Mouse (Mus musculus) neural tube, embryonic 11.5 days (tissue): ENCODE data around the gene Pif1. TPM values are rescaled to one million over a fixed set of nuclear protein-coding genes. Genes with fewer than 3 reads are reported as not detected.

ENCODE experiments used
- ATAC-seq: fragments of 200-750 bp; cut with Nextera tagmentation; 2 replicates; pipeline ENCODE4 v1.8.0; 2017; ENCODE audit warnings: moderate number of reproducible peaks, mild to moderate bottlenecking, moderate TSS enrichment, moderate library complexity; ENCODE audit not compliant: insufficient read depth, low FRiP score, low TSS enrichment
- DNase-seq: peaks from one replicate; pipeline ENCODE4 v3.0.0-alpha.2; 2015; ENCODE audit warnings: low spot score
- H3K27ac ChIP-seq: fragments of 300-500 bp; sonication (generic); 2 replicates; pipeline ENCODE4 v1.5.1; 2014; ENCODE audit warnings: low read depth, mild to moderate bottlenecking, low read length
- H3K27me3 ChIP-seq: fragments of 300-500 bp; sonication (generic); 2 replicates; pipeline ENCODE4 v1.6.1; 2014; ENCODE audit warnings: mild to moderate bottlenecking, low read length, mixed read lengths; ENCODE audit not compliant: control insufficient read depth, insufficient read depth
- H3K36me3 ChIP-seq: fragments of 300-500 bp; sonication (generic); 2 replicates; pipeline ENCODE4 v1.6.1; 2014; ENCODE audit warnings: mild to moderate bottlenecking, low read length, moderate library complexity, mixed read lengths; ENCODE audit not compliant: control insufficient read depth, insufficient read depth
- H3K4me1 ChIP-seq: fragments of 300-500 bp; sonication (generic); 2 replicates; pipeline ENCODE4 v1.6.1; 2014; ENCODE audit warnings: low read length, mixed read lengths; ENCODE audit not compliant: control insufficient read depth, insufficient read depth
- H3K4me2 ChIP-seq: fragments of 300-500 bp; sonication (generic); 2 replicates; pipeline ENCODE4 v1.6.1; 2014; ENCODE audit warnings: low read depth, mild to moderate bottlenecking, moderate library complexity
- H3K4me3 ChIP-seq: fragments of 300-500 bp; sonication (generic); 2 replicates; pipeline ENCODE4 v1.5.1; 2014; ENCODE audit warnings: low read depth, low read length
- H3K9ac ChIP-seq: fragments of 300-500 bp; sonication (generic); 2 replicates; pipeline ENCODE4 v1.6.1; 2014; ENCODE audit warnings: mild to moderate bottlenecking, low read length
- H3K9me3 ChIP-seq: fragments of 300-500 bp; sonication (generic); 2 replicates; pipeline ENCODE4 v1.6.1; 2016; ENCODE audit warnings: low read length; ENCODE audit not compliant: control insufficient read depth
- WGBS: fragments of 180-500 bp; shearing (Covaris S2); extraction: QIAGEN DNeasy Blood & Tissue Kit; methylation state at CpG from one replicate; pipeline ENCODE4 v1.1.7; 2014; 5-methylcytosine and 5-hydroxymethylcytosine counted together
- polyA plus RNA-seq: library from polyadenylated mRNA; unstranded; fragments of >200 nt; fragmentation: Nextera tagmentation; extraction: Ambion mirVana; gene quantifications from 2 replicates; pipeline ENCODE4 v1.2.1, GENCODE M21; 2014

The Pif1 gene
- polyA plus RNA-seq, 1 experiment from 2014 or later = 10.2 TPM

- peak; percentile 90 for ATAC-seq
- Histone ChIP-seq H3K27ac (peak within 1 kb of the TSS; percentile 74), H3K4me1 (peaks cover 13% of the 10 kb centered on the region), H3K9me3 (no peaks in the 10 kb centered on the region), H3K4me3 (peak within 1 kb of the TSS; percentile 59), H3K4me2 (peak within 1 kb of the TSS; percentile 70), H3K9ac (peak within 1 kb of the TSS; percentile 70), H3K36me3 (no peaks in the 10 kb centered on the region), H3K27me3 (no peaks in the 10 kb centered on the region)
- WGBS = 0% methylated on average over 26 of the region's 45 CpGs
- DNase-seq = peak; percentile 97
Observed at GRCm38 (mm10) chr9:65579781-65580371, 7.1 kb upstream of the Pif1 start, which contains the start of gene Plekho2. Plekho2 (minus strand) TSS chr9:65580040.

DNA sequence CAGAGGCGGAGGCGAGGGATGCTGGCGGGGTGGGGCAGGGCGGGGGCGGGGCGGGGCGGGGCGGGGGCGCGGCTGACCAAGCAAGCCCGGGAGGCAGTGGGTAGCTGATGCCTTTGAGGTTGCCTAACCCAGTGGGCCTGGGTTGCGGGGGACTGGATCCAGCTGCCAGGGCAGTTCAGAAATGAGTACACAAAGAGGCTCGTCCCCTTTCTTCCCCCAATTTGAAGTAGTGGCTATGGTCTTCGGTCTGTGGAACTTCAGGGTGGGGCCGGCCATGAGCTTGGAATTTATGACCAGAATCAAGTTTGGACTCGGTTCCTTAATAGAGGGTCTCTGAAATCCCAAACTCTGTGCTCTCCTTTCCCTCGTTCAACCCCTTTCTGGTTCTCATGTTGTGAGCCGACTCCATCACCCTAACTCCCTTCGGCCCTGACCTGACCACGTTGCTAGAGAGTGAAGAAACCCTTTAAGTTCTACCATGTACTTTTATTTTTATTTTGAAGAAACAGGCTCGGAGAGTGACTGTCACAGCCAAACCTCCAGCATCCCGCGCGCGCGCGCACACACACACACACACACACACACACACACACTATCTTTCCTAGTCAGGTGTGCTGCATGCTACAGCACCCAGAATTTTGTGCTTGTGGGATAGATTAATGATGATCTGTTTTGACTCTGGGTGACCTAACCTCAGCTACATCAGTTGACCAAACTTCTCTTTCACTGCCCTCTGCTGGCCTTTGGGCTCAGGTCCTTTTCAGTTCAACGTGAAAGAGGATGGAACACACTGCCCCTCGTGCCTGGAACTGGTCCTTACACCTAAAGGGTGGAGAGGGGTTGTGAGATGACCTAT lies 6.3 kb upstream of the Pif1 start:
- H3K36me3 ChIP-seq = no peaks in the 10 kb centered on the region
- H3K4me3 ChIP-seq = peak overlapping the region; percentile 34
- peaks cover 13% of the 10 kb centered on the region for H3K4me1 ChIP-seq
- H3K9me3 ChIP-seq = no peaks in the 10 kb centered on the region
- no peaks in the 10 kb centered on the region for H3K27me3 ChIP-seq
- H3K4me2 ChIP-seq = peak overlapping the region; percentile 57
- peak; percentile 86 for DNase-seq
- H3K27ac ChIP-seq = peak overlapping the region; percentile 74
- peak overlapping the region; percentile 50 for H3K9ac ChIP-seq
- peak; percentile 78 for ATAC-seq
- 11% methylated on average over 18 of the region's 29 CpGs for WGBS

DNA sequence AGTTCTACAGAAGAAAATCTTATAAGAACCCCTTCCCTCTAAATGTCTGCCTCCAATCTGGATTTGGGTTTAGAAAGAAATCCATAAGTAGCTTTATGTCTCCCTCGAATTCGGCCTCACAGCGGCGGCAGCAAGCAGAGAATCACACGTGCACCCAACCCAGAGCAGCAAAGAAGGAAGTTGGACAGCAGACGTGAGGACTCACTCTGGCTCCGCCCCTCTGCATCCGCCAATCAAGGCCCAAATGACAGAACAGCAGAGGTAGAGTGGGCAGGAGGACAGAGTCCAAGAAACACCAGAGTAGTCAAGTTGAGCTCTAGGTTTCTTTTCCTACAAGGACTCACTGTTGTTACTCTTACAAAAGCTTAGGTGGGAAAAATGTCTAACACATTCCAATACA lies 3.9 kb upstream of the Pif1 start:
- Histone ChIP-seq H3K36me3 (no peaks in the 10 kb centered on the region), H3K27ac (no peak overlapping the region), H3K9ac (no peak overlapping the region), H3K4me2 (no peak overlapping the region), H3K4me3 (no peak overlapping the region), H3K9me3 (no peaks in the 10 kb centered on the region), H3K4me1 (peaks cover 13% of the 10 kb centered on the region), H3K27me3 (no peaks in the 10 kb centered on the region)
- DNase-seq (peak; percentile 10), ATAC-seq (no peak)
- WGBS = 26% methylated on average over 8 of the region's 8 CpGs

- no peaks in the 10 kb centered on the region for H3K9me3 ChIP-seq
- H3K27me3 ChIP-seq = no peaks in the 10 kb centered on the region
- no peak overlapping the region for H3K27ac ChIP-seq
- DNase-seq (peak; percentile 17), ATAC-seq (no peak)
- peaks cover 7% of the 10 kb centered on the region; the same call in 1 of the 2 replicates for H3K36me3 ChIP-seq
- H3K4me2 ChIP-seq = peak overlapping the region; percentile 91
- peak overlapping the region; percentile 58 for H3K9ac ChIP-seq
- peaks cover 13% of the 10 kb centered on the region for H3K4me1 ChIP-seq
- WGBS = 0% methylated on average over 6 of the region's 6 CpGs
- peak overlapping the region; percentile 56 for H3K4me3 ChIP-seq
Observed at GRCm38 (mm10) chr9:65587270-65587572, 261 bp downstream of the Pif1 start.

GRCm38 (mm10) chr9:65587573-65588358 lies 806 bp downstream of the Pif1 start:
- ATAC-seq (no peak; the same call in 1 of the 2 replicates), DNase-seq (peak; percentile 58)
- peak overlapping the region; percentile 58 for H3K9ac ChIP-seq
- H3K4me3 ChIP-seq = peak overlapping the region; percentile 56
- H3K4me2 ChIP-seq = peak overlapping the region; percentile 91
- H3K27me3 ChIP-seq = no peaks in the 10 kb centered on the region
- peaks cover 7% of the 10 kb centered on the region; the same call in 1 of the 2 replicates for H3K36me3 ChIP-seq
- WGBS = under 1% methylated on average over 64 of the region's 64 CpGs
- H3K9me3 ChIP-seq = no peaks in the 10 kb centered on the region
- no peak overlapping the region for H3K27ac ChIP-seq
- peaks cover 13% of the 10 kb centered on the region for H3K4me1 ChIP-seq

- whole genome bisulfite sequencing = 95% methylated on average over 3 of the region's 3 CpGs
- H3K36me3 ChIP-seq = peaks cover 8% of the 10 kb centered on the region; the same call in 1 of the 2 replicates
- peaks cover 13% of the 10 kb centered on the region for H3K4me1 ChIP-seq
- ATAC-seq = no peak
- peak overlapping the region; percentile 37 for H3K9ac ChIP-seq
- H3K9me3 ChIP-seq = no peaks in the 10 kb centered on the region
- H3K4me3 ChIP-seq = peak overlapping the region; percentile 56
- no peak for DNase-seq
- no peak overlapping the region for H3K27ac ChIP-seq
- H3K27me3 ChIP-seq = no peaks in the 10 kb centered on the region
- peak overlapping the region; percentile 91 for H3K4me2 ChIP-seq
Observed at GRCm38 (mm10) chr9:65589091-65589490, 2.1 kb downstream of the Pif1 start.

- Histone ChIP-seq H3K36me3 (peaks cover 8% of the 10 kb centered on the region; the same call in 1 of the 2 replicates), H3K9ac (no peak overlapping the region), H3K4me2 (no peak overlapping the region), H3K27me3 (no peaks in the 10 kb centered on the region), H3K27ac (no peak overlapping the region), H3K4me3 (no peak overlapping the region), H3K4me1 (peaks cover 10% of the 10 kb centered on the region), H3K9me3 (no peaks in the 10 kb centered on the region)
- no peak for ATAC-seq
- WGBS = 90% methylated on average over 3 of the region's 3 CpGs
- DNase-seq = no peak
Observed at GRCm38 (mm10) chr9:65592721-65593120, 5.8 kb downstream of the Pif1 start.

DNA sequence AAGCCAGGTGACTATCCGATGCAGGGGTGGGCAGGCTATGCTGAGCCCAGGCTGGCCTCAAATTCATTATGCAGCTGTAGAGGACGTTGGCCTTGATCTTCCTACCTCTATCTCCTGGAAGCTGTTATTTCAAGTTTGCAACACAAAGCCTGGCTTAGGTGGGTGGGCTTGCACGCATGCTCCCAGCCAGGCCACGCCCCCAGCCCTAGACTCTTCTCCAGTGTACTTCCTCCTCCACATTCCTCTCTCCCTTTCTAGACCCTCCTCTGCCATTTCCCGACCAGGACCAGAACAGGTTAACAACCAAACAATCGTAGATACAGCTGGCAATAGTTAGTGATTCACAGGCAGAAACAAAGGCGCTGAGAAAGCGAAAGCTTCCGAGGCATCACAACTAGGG lies 6.6 kb downstream of the Pif1 start:
- DNase-seq (no peak), ATAC-seq (no peak)
- no peak overlapping the region for H3K9ac ChIP-seq
- WGBS = 77% methylated on average over 9 of the region's 9 CpGs
- H3K36me3 ChIP-seq = peaks cover 8% of the 10 kb centered on the region; the same call in 1 of the 2 replicates
- peaks cover 10% of the 10 kb centered on the region for H3K4me1 ChIP-seq
- no peak overlapping the region for H3K27ac ChIP-seq
- H3K27me3 ChIP-seq = no peaks in the 10 kb centered on the region
- no peak overlapping the region for H3K4me3 ChIP-seq
- no peak overlapping the region for H3K4me2 ChIP-seq
- no peaks in the 10 kb centered on the region for H3K9me3 ChIP-seq
